Mouse (Mus musculus): ENCODE data around the gene Tns1.

DNA sequence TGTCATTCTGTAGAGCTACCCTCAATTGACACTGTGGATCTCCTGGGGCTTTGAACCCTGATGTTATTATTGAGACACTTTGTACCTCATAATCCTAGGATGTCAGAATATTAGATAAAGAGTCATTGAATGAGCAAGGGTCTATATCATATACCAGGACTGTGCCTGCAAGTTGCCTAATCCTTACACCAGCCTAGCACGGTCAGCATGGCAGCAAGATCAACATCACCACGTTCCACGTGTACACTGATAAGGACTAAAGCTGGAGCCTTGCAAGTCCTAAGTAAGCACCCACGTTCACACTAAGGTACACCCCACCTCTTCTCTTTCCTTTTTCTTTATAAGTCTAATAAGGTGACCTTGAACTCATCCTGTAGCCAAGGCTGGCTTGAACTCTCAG lies 65.5 kb downstream of the Tns1 start:
- TF ChIP-seq POLR2A (IDR thresholded peaks at IDR 0.05; ENCODE audit: insufficient read length, low read depth): no peak
- TF ChIP-seq E2F4 (IDR thresholded peaks at IDR 0.05; ENCODE audit: insufficient read depth): no peak
